ENCODE assay signal across 22 mouse cellular contexts in genomic region chr13:48017649-48018048, GRCm38 (mm10).
DNase-seq lines count a peak whose midpoint lies in the region; ATAC-seq lines count a peak whose summit lies in the region.
"Had no signal": no experiment of that assay in that cellular context is flagged by ENCODE, and none has a peak within 500 bp of the region (broad histone marks: within the 10 kb centered on the region; RNA-seq: fewer than 3 reads in every experiment).

No protein-coding gene starts in this region.

- 72% methylated on average over 8 of the region's 8 CpGs for WGBS in forebrain, embryonic 12.5 days
- WGBS in forebrain, embryonic 16.5 days, result 55% methylated on average over 8 of the region's 8 CpGs
- WGBS in neural tube, embryonic 14.5 days, result 73% methylated on average over 8 of the region's 8 CpGs
- 65% methylated on average over 8 of the region's 8 CpGs for WGBS in neural tube, embryonic 15.5 days

- H3K4me3 ChIP-seq in forebrain, embryonic 12.5 days (replicated peaks), result no peak overlapping the region
- no peak overlapping the region for H3K4me3 ChIP-seq in forebrain, embryonic 16.5 days (replicated peaks; ENCODE audit: low read length)
- no peak overlapping the region for H3K4me3 ChIP-seq in neural tube, embryonic 14.5 days (ENCODE audit: low read depth, low read length)
- no peak overlapping the region for H3K4me3 ChIP-seq in neural tube, embryonic 15.5 days (replicated peaks)
- H3K4me3 ChIP-seq: embryonic facial prominence, embryonic 13.5 days; heart, adult 2 months; limb, embryonic 15.5 days; liver, embryonic 15.5 days; midbrain, embryonic 15.5 days; myocyte had no signal

- H3K4me2 ChIP-seq in forebrain, embryonic 12.5 days, result no peak overlapping the region
- no peak overlapping the region for H3K4me2 ChIP-seq in forebrain, embryonic 16.5 days (ENCODE audit: low read length)
- H3K4me2 ChIP-seq in neural tube, embryonic 14.5 days (ENCODE audit: low read depth, low read length), result no peak overlapping the region
- H3K4me2 ChIP-seq in neural tube, embryonic 15.5 days, result no peak overlapping the region
- H3K4me2 ChIP-seq: embryonic facial prominence, embryonic 13.5 days; limb, embryonic 15.5 days; liver, embryonic 15.5 days; midbrain, embryonic 15.5 days had no signal

- no peaks in the 10 kb centered on the region for H3K36me3 ChIP-seq in forebrain, embryonic 12.5 days (replicated peaks)
- H3K36me3 ChIP-seq in forebrain, embryonic 16.5 days (ENCODE audit: control insufficient read depth, insufficient read depth), result no peaks in the 10 kb centered on the region
- no peaks in the 10 kb centered on the region for H3K36me3 ChIP-seq in neural tube, embryonic 14.5 days (ENCODE audit: control insufficient read depth, insufficient read depth, low read length)
- H3K36me3 ChIP-seq in neural tube, embryonic 15.5 days, result no peaks in the 10 kb centered on the region
- H3K36me3 ChIP-seq: embryonic facial prominence, embryonic 13.5 days; limb, embryonic 15.5 days; liver, embryonic 15.5 days; midbrain, embryonic 15.5 days had no signal

- DNase-seq in kidney, adult 9 months, result peak; percentile 5
- DNase-seq in kidney, postnatal 4 days, result peak; percentile 41 to 60
- no peak for DNase-seq in layer of hippocampus, postnatal 10 days (ENCODE audit: low spot score in 2 of 2)
- DNase-seq in thymus, adult 18-20 months, result no peak
- DNase-seq: adrenal gland, postnatal 36 days; B cell, adult 2 months; cerebellum, adult 9-10 months; gastrocnemius, postnatal 25 days; heart, adult 2 months; heart, postnatal 36 days; right cerebral cortex, postnatal 14 days had no signal

- H3K9ac ChIP-seq in forebrain, embryonic 12.5 days, result no peak overlapping the region
- H3K9ac ChIP-seq in forebrain, embryonic 16.5 days (replicated peaks; ENCODE audit: low read depth, low read length), result no peak overlapping the region
- H3K9ac ChIP-seq in neural tube, embryonic 14.5 days (replicated peaks; ENCODE audit: low read depth, low read length), result no peak overlapping the region
- H3K9ac ChIP-seq in neural tube, embryonic 15.5 days (replicated peaks), result no peak overlapping the region
- H3K9ac ChIP-seq: embryonic facial prominence, embryonic 13.5 days; limb, embryonic 15.5 days; liver, embryonic 15.5 days; midbrain, embryonic 15.5 days had no signal

- peak overlapping the region; percentile 54; the same call in 1 of the 2 replicates for H3K27ac ChIP-seq in forebrain, embryonic 12.5 days
- no peak overlapping the region for H3K27ac ChIP-seq in forebrain, embryonic 16.5 days (ENCODE audit: low read length)
- 0 out of 2 replicates have a peak overlapping the region, but pooled peaks have one; percentile 4 for H3K27ac ChIP-seq in neural tube, embryonic 14.5 days (ENCODE audit: low read depth, low read length)
- H3K27ac ChIP-seq in neural tube, embryonic 15.5 days (replicated peaks), result no peak overlapping the region
- H3K27ac ChIP-seq: embryonic facial prominence, embryonic 13.5 days; heart, adult 2 months; hindbrain, postnatal 0 days; limb, embryonic 15.5 days; liver, embryonic 15.5 days; midbrain, embryonic 15.5 days had no signal

- H3K9me3 ChIP-seq in forebrain, embryonic 12.5 days, result no peaks in the 10 kb centered on the region
- no peaks in the 10 kb centered on the region for H3K9me3 ChIP-seq in forebrain, embryonic 16.5 days (ENCODE audit: control insufficient read depth, low read length)
- no peaks in the 10 kb centered on the region for H3K9me3 ChIP-seq in neural tube, embryonic 14.5 days (ENCODE audit: control insufficient read depth, low read length)
- H3K9me3 ChIP-seq in neural tube, embryonic 15.5 days (replicated peaks), result no peaks in the 10 kb centered on the region
- H3K9me3 ChIP-seq: embryonic facial prominence, embryonic 13.5 days; limb, embryonic 15.5 days; liver, embryonic 15.5 days; midbrain, embryonic 15.5 days had no signal

- H3K4me1 ChIP-seq in forebrain, embryonic 12.5 days, result peaks cover 21% of the 10 kb centered on the region
- peaks cover 4% of the 10 kb centered on the region for H3K4me1 ChIP-seq in forebrain, embryonic 16.5 days (replicated peaks; ENCODE audit: control insufficient read depth, insufficient read depth, low read length)
- peaks cover 10% of the 10 kb centered on the region; the same call in 1 of the 2 replicates for H3K4me1 ChIP-seq in neural tube, embryonic 14.5 days (ENCODE audit: control insufficient read depth, insufficient read depth, low read length)
- peaks cover 12% of the 10 kb centered on the region; the same call in 1 of the 2 replicates for H3K4me1 ChIP-seq in neural tube, embryonic 15.5 days
- H3K4me1 ChIP-seq: liver, embryonic 15.5 days had no signal

- no peak for ATAC-seq in forebrain, embryonic 12.5 days (ENCODE audit: low FRiP score)
- no peak for ATAC-seq in forebrain, embryonic 16.5 days
- no peak for ATAC-seq in neural tube, embryonic 14.5 days (ENCODE audit: low read depth)
- no peak for ATAC-seq in neural tube, embryonic 15.5 days (ENCODE audit: low FRiP score)
- ATAC-seq: hindbrain, postnatal 0 days; intestine, postnatal 0 days; midbrain, embryonic 15.5 days had no signal

- H3K27me3 ChIP-seq in forebrain, embryonic 12.5 days, result no peaks in the 10 kb centered on the region
- H3K27me3 ChIP-seq in forebrain, embryonic 16.5 days (replicated peaks; ENCODE audit: control insufficient read depth, insufficient read depth, low read length), result no peaks in the 10 kb centered on the region
- H3K27me3 ChIP-seq in neural tube, embryonic 14.5 days (ENCODE audit: control insufficient read depth, insufficient read depth, low read length), result no peaks in the 10 kb centered on the region
- no peaks in the 10 kb centered on the region for H3K27me3 ChIP-seq in neural tube, embryonic 15.5 days (replicated peaks)
- H3K27me3 ChIP-seq: embryonic facial prominence, embryonic 13.5 days; limb, embryonic 15.5 days; liver, embryonic 15.5 days; midbrain, embryonic 15.5 days had no signal

Comparison
In these comparisons a context has a peak if more than half of its experiments do, and no peak if none do; other contexts are left out.
1. H3K27ac ChIP-seq: peak in forebrain, embryonic 12.5 days (single experiment) and neural tube, embryonic 14.5 days (single experiment); none in forebrain, embryonic 16.5 days (single experiment) and neural tube, embryonic 15.5 days (single experiment).
2. DNase-seq: peak in kidney, adult 9 months (single experiment) and kidney, postnatal 4 days (2 of 2); none in layer of hippocampus, postnatal 10 days (0 of 2) and thymus, adult 18-20 months (0 of 2).